Mouse (Mus musculus): ENCODE measurements around the gene Txndc11.

The Txndc11 gene

GRCm38 (mm10) chr16:11122625-11123024, 11.8 kb downstream of the Txndc11 start:
- intact Hi-C loops (cut with DNase I) = no loop called here

- intact Hi-C loops (cut with DNase I) = loop anchor here (2.0 to 10.0 kb wide), 3 partner anchors 72 to 237 kb away; no protein-coding TSS in a partner anchor
Observed at GRCm38 (mm10) chr16:11109198-11109740, 25.2 kb downstream of the Txndc11 start.

DNA sequence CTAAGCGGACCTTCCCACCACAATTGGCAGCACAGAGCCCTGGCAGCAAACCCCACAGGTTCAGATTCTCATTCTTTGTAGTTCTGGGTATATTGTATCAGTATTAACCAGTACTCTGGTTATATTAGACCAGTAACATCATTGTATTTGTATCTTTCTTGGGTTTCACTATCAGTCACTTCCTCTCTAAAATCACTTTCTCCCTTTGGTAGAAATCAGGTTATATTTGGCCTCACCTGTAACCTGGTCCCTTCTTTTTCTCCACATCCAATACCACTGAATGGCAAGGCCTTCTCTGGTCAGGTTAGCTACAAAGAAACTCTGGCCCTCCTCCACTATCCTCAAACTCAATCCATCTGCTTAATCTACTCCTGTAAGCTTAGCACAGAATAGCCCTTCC, 29.5 kb downstream of the Txndc11 start:
- intact Hi-C loops (cut with DNase I) = loop anchor here (5.0 to 10.0 kb wide), 2 partner anchors 160 to 233 kb away; no protein-coding TSS in a partner anchor

GRCm38 (mm10) chr16:11097301-11097700, 37.1 kb downstream of the Txndc11 start:
- intact Hi-C loops (cut with DNase I) = no loop called here

- intact Hi-C loops (cut with DNase I) = no loop called here
Observed at GRCm38 (mm10) chr16:11093717-11094386, 40.6 kb downstream of the Txndc11 start.

GRCm38 (mm10) chr16:11092523-11092922, 41.9 kb downstream of the Txndc11 start:
- intact Hi-C loops (cut with DNase I) = no loop called here

DNA sequence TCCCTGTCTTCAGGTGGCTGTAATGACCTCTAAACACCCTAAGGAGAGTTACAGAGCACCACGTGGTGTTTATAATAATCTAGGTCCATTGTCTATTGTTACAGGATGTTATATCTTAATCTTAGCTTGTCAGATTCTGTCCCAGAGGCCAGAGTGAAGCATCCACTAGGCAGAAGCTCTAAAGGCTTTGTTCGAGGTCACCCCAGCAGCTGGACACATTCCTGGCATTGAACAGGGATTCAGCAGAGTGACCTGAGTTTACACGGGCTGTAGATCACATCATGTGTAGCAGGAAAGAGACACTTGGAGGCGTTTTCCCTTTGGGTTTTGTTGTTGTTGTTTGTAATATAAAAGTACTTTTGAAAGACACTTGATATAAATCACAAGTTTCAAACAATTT, 42.4 kb downstream of the Txndc11 start:
- intact Hi-C loops (cut with DNase I) = no loop called here

DNA sequence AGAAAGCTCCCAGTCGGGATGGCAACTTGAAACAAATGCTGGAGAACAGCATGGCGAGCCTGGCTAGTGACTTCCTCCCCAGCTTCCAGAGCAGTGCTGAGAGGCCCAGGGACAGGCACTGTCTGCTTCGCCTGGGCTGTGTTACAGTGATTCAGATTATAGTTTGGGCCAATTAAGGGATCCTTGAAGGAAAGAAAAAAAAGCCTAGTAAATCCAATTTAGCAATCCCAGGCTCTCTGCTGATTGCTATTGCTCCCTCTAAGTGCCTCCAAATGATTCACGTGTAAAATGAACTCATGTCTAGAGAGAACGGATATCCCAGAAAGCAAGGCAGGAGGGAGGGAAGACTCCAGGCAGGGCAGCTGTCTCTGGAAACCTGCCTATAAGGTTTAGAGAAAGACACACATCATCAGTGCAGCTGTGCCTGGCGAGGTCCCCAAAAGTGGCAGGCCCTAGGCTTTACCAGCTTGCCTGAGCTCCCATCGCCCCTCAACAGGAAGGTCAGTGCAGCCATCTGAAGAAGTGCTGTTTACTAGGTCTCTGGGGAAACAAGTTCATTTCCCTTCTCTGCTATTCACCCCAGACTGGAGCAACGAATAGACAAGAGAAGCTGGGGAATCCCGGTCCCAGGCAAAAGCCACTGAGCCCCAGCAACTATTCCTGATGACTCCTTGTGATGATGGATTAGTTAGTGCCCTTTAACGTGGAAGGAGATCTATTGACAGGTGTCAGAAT, 43.4 kb downstream of the Txndc11 start:
- intact Hi-C loops (cut with DNase I) = no loop called here

DNA sequence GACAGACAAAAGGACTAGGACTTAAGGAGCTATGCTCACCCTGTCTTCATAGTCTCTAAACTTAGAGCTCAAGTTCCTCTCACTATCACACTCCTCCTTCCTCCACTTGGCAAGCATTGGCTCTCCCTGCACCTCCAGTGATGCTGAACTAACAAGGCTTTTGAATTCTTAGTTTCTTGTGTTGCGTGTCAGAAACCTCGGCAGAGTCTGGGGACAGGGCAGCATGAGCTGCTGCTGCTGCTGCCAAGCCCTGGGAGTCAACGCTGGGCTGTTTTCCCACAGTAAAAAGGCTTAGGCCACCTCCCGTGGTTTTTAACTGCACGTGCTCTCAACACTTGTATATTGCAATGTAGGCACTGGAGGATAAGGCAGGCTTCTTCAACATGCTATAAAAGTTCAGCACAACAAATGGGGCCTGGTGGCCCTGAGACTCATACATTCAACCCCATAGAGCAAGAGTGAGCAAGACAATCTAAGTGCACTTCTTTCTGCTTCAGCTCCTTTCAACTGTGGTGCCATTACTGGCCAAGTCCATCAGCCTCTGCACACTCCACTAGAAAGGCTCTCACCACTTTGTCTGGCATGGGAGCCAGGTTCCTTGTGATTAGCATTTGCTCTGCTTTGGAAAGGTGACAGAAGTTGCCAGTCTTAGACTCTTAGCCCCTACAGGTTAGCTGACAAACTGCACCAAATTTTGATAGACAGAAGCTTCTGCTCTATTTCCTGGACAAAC, 47.4 kb downstream of the Txndc11 start:
- intact Hi-C loops (cut with DNase I) = no loop called here

GRCm38 (mm10) chr16:11086299-11086698, 48.2 kb downstream of the Txndc11 start:
- intact Hi-C loops (cut with DNase I) = no loop called here

DNA sequence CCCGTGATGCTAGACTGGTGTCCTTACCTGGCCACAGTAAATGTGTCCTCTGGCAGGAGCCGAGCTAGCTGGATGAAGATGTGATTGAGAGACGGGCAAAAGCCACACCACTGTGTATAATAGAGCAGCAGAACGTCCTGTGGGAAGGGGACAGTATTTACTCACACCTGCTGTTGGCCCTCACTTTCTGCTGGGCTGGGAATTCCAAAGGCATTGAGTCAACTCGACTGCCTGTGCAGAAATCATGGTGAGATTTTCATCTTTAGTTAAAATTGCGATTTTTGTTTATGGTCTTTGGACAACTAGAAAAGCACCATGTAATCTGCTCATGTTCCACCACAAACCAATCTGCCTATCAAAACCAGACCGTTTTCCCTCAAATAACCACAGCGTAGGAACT, 50.3 kb downstream of the Txndc11 start:
- intact Hi-C loops (cut with DNase I) = no loop called here

GRCm38 (mm10) chr16:11078216-11078869, 56.1 kb downstream of the Txndc11 start:
- intact Hi-C loops (cut with DNase I) = no loop called here

GRCm38 (mm10) chr16:11077601-11078201, 56.7 kb downstream of the Txndc11 start:
- intact Hi-C loops (cut with DNase I) = no loop called here

DNA sequence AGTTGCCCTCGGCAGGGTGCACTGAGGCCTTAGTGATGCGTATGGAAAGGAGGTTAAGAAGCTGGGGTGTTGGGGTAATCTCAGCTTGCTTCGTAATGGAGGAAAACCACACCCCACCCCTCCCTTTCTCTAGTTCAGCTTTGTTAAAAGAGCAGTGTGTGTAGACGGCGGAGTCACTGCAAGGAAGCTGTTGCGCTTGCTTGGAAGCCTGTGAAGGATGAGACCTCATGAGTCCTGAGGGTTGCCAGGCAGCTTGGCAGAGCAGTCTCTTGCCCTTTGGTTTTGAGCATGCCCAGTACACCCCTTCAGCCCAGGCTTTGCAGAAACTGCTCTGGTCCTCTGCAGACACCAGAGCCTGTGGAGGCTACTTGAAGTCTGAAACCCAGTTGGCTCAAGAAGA, 61.4 kb downstream of the Txndc11 start:
- intact Hi-C loops (cut with DNase I) = no loop called here

GRCm38 (mm10) chr16:11072454-11072853, 62.0 kb downstream of the Txndc11 start:
- intact Hi-C loops (cut with DNase I) = no loop called here

DNA sequence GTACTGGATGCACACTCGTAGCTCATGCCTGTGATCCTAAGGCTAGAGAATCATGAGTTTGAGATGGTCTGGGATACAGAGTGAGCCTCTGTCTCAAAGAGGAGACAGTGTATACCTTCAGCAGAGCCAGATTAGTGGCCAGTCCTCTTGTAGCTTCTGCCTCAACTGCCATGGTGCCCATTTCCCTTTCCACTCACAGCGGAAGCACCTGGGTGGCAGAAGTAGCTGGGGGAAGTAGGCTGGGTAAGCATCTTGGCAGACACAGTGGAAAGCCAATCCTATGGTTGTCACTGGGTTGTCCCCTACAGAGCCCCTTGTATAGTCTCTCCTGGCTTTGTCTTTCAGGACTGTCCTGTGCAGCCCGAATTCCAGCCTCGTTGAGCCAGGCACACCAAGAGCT, 62.6 kb downstream of the Txndc11 start:
- intact Hi-C loops (cut with DNase I) = no loop called here

- intact Hi-C loops (cut with DNase I) = no loop called here
Observed at GRCm38 (mm10) chr16:11071176-11071575, 63.3 kb downstream of the Txndc11 start.

- intact Hi-C loops (cut with DNase I) = no loop called here
Observed at GRCm38 (mm10) chr16:11069710-11070420, 64.6 kb downstream of the Txndc11 start.

DNA sequence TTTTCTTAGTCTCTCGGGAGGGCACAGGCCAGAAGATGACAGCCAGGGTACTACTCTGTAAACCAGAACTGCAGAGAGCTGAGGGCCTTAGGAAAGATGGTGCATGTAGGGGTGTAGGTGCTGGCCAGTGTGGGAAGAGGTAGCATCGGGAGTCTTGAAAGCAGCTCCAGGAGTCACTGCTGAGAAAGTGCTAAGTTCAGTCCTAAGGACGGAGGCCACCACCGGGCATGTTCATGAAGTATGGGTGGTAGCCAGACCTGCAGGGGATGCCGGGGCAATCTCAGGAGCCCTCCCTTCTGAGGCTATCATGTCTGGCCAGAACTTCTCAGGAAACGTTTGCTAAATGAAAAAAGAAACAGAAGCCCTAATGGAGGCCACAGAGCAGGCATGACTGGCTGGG, 65.2 kb downstream of the Txndc11 start:
- intact Hi-C loops (cut with DNase I) = no loop called here

DNA sequence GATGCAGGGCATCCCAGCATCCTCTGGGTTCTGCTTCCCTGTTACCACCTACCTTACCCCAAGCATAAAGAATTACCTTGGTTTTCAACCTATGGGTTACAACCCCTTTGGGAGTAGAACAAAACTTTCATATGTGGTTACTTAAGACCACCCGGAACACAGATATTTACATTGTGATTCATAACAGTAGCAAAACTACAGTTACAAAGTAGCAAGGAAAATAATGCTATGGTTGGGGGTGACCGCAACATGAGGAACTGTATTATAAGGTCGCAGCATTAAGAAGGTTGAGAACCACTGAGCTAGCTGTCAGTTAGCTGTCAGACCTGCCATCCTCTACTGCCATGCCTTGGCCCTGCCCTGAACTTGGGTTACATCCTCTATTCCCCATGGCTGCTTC, 65.8 kb downstream of the Txndc11 start:
- intact Hi-C loops (cut with DNase I) = no loop called here

All from adrenal gland (tissue).